Comparison of ENCODE assay signal across 15 mouse cellular contexts in the genomic region with DNA sequence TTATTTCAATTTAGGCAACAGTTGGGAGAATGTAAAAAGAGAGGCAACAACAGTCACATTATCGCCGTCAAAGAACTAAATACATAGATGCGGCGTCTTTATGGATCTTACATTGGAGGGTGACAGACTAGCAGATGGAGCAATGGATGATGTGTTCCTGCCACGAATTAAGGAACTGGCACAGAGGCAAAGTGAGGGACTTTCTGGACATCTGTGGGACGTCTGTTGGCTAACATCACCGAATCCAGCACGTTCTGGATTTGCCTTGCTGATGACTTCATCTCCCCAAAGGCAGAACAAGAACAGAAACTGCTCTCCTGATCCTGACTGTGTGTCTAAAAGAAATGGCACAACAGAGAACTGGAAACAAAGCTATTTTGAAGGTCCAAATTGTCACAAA.
DNase-seq lines count a peak whose midpoint lies in the region; ATAC-seq and TF ChIP-seq lines count a peak whose summit lies in the region.
"Had no signal": no experiment of that assay in that cellular context is flagged by ENCODE, and none has a peak within 500 bp of the region (broad histone marks: within the 10 kb centered on the region; RNA-seq: fewer than 3 reads in every experiment).

No protein-coding gene starts in this region.

- no peaks in the 10 kb centered on the region for H3K36me3 ChIP-seq in midbrain, postnatal 0 days (ENCODE audit: insufficient read depth, low read length)
- H3K36me3 ChIP-seq in midbrain, embryonic 15.5 days (replicated peaks): no peaks in the 10 kb centered on the region
- H3K36me3 ChIP-seq: heart, embryonic 13.5 days; kidney, embryonic 15.5 days; midbrain, embryonic 12.5 days had no signal

- intact Hi-C loops in gastrocnemius, postnatal 14 days (cut with DNase I; ENCODE audit: low total_unique reads): no loop called here

- no peak overlapping the region for H3K9ac ChIP-seq in midbrain, postnatal 0 days (replicated peaks; ENCODE audit: low read length, poor library complexity, severe bottlenecking)
- no peak overlapping the region for H3K9ac ChIP-seq in midbrain, embryonic 15.5 days
- H3K9ac ChIP-seq: heart, embryonic 13.5 days; kidney, embryonic 15.5 days; liver, embryonic 14.5 days; midbrain, embryonic 12.5 days had no signal

- peak; percentile 14 for DNase-seq in gastrocnemius, postnatal 25 days
- DNase-seq in gastrocnemius, postnatal 14 days: no peak
- DNase-seq in midbrain, postnatal 0 days (ENCODE audit: low spot score): peak; percentile 68
- DNase-seq in layer of hippocampus, postnatal 36 days: peak; percentile 20 to 42
- DNase-seq in skeletal muscle tissue, adult 2 months (ENCODE audit: low read depth, low spot score): peak; percentile 32
- DNase-seq in kidney, adult 18-20 months: no peak
- no peak for DNase-seq in embryo, embryonic 10 days (ENCODE audit: low spot score)
- DNase-seq: adrenal gland, adult 2 months; lung, postnatal 14 days had no signal

- no peaks in the 10 kb centered on the region for H3K9me3 ChIP-seq in midbrain, postnatal 0 days (ENCODE audit: low read length)
- no peaks in the 10 kb centered on the region for H3K9me3 ChIP-seq in midbrain, embryonic 15.5 days
- H3K9me3 ChIP-seq: heart, embryonic 13.5 days; kidney, embryonic 15.5 days; midbrain, embryonic 12.5 days had no signal

- WGBS in midbrain, postnatal 0 days: 74% methylated on average over 8 of the region's 8 CpGs
- WGBS in midbrain, embryonic 15.5 days: 71% methylated on average over 8 of the region's 8 CpGs

- ATAC-seq in midbrain, postnatal 0 days (ENCODE audit: low FRiP score): no peak; the same call in 1 of the 2 replicates
- no peak for ATAC-seq in midbrain, embryonic 15.5 days (replicated peaks)

- H3K27me3 ChIP-seq in midbrain, postnatal 0 days (ENCODE audit: insufficient read depth, low read length): no peaks in the 10 kb centered on the region
- H3K27me3 ChIP-seq in midbrain, embryonic 15.5 days (replicated peaks): no peaks in the 10 kb centered on the region
- H3K27me3 ChIP-seq: heart, embryonic 13.5 days; kidney, embryonic 15.5 days; midbrain, embryonic 12.5 days had no signal

- no peaks in the 10 kb centered on the region for H3K4me1 ChIP-seq in midbrain, postnatal 0 days (ENCODE audit: insufficient read depth, low read length)
- no peaks in the 10 kb centered on the region for H3K4me1 ChIP-seq in midbrain, embryonic 15.5 days
- H3K4me1 ChIP-seq: heart, embryonic 13.5 days; kidney, embryonic 15.5 days; midbrain, embryonic 12.5 days had no signal

- TF ChIP-seq CTCF in midbrain, postnatal 0 days (IDR thresholded peaks at IDR 0.05): no peak

- no peak overlapping the region for H3K27ac ChIP-seq in midbrain, postnatal 0 days (ENCODE audit: low read depth, low read length)
- H3K27ac ChIP-seq in midbrain, embryonic 15.5 days: no peak overlapping the region
- H3K27ac ChIP-seq: heart, embryonic 13.5 days; kidney, embryonic 15.5 days; liver, embryonic 14.5 days; midbrain, embryonic 12.5 days had no signal

- H3K4me2 ChIP-seq in midbrain, postnatal 0 days (ENCODE audit: low read depth, low read length, poor library complexity, severe bottlenecking): no peak overlapping the region
- H3K4me2 ChIP-seq in midbrain, embryonic 15.5 days: no peak overlapping the region
- H3K4me2 ChIP-seq: heart, embryonic 13.5 days; kidney, embryonic 15.5 days; midbrain, embryonic 12.5 days had no signal

- no peak overlapping the region for H3K4me3 ChIP-seq in midbrain, postnatal 0 days (ENCODE audit: low read depth, low read length)
- H3K4me3 ChIP-seq in midbrain, embryonic 15.5 days: no peak overlapping the region
- H3K4me3 ChIP-seq: erythroblast, embryonic 14.5 days; heart, embryonic 13.5 days; kidney, embryonic 15.5 days; midbrain, embryonic 12.5 days had no signal

Comparison
In these comparisons a context has a peak if more than half of its experiments do, and no peak if none do; other contexts are left out.
1. DNase-seq: peak in gastrocnemius, postnatal 25 days (single experiment), midbrain, postnatal 0 days (single experiment), layer of hippocampus, postnatal 36 days (2 of 2) and skeletal muscle tissue, adult 2 months (single experiment); none in gastrocnemius, postnatal 14 days (single experiment), kidney, adult 18-20 months (single experiment) and embryo, embryonic 10 days (single experiment).